Mouse (Mus musculus) midbrain, embryonic 13.5 days (tissue): ENCODE measurements around the gene Olfr272. TPM values are rescaled to one million over a fixed set of nuclear protein-coding genes. Genes with fewer than 3 reads are reported as not detected.

Experiments used
- ATAC-seq: fragments of 200-750 bp; cut with Nextera tagmentation; 2 replicates; pipeline ENCODE4 v1.8.0; 2017; ENCODE audit warnings: mild to moderate bottlenecking, moderate TSS enrichment, moderate library complexity
- H3K27ac ChIP-seq: fragments of 300-500 bp; sonication (generic); 2 replicates; pipeline ENCODE4 v1.5.1; 2015; ENCODE audit warnings: inconsistent platforms, mild to moderate bottlenecking, moderate library complexity
- H3K27me3 ChIP-seq: fragments of 300-500 bp; sonication (generic); 2 replicates; pipeline ENCODE4 v1.6.1; 2015; ENCODE audit warnings: mild to moderate bottlenecking, inconsistent platforms
- H3K36me3 ChIP-seq: fragments of 300-500 bp; sonication (generic); 2 replicates; pipeline ENCODE4 v1.6.1; 2015; ENCODE audit warnings: mild to moderate bottlenecking, inconsistent platforms
- H3K4me1 ChIP-seq: fragments of 300-500 bp; sonication (generic); replicated peaks from 2 replicates; pipeline ENCODE4 v1.6.1; 2015; ENCODE audit warnings: inconsistent platforms
- H3K4me2 ChIP-seq: fragments of 300-500 bp; sonication (generic); replicated peaks from 2 replicates; pipeline ENCODE4 v1.6.1; 2015; ENCODE audit warnings: moderate library complexity, mild to moderate bottlenecking, inconsistent platforms
- H3K4me3 ChIP-seq: fragments of 300-500 bp; sonication (generic); replicated peaks from 2 replicates; pipeline ENCODE4 v1.5.1; 2015; ENCODE audit warnings: mild to moderate bottlenecking, inconsistent platforms
- H3K9ac ChIP-seq: fragments of 300-500 bp; sonication (generic); replicated peaks from 2 replicates; pipeline ENCODE4 v1.6.1; 2015; ENCODE audit warnings: mild to moderate bottlenecking, inconsistent platforms
- H3K9me3 ChIP-seq: fragments of 300-500 bp; sonication (generic); 2 replicates; pipeline ENCODE4 v1.6.1; 2016; ENCODE audit warnings: mild to moderate bottlenecking, inconsistent platforms
- WGBS: fragments of 180-500 bp; shearing (Covaris S2); methylation state at CpG from one replicate; pipeline ENCODE4 v1.1.7; 2015; 5-methylcytosine and 5-hydroxymethylcytosine counted together
- polyA plus RNA-seq: library from polyadenylated mRNA; unstranded; fragments of >200 nt; fragmentation: Nextera tagmentation; extraction: Ambion mirVana; gene quantifications from 2 replicates; pipeline ENCODE4 v1.2.1, GENCODE M21; 2015

Gene Olfr272
- not detected in 2 replicates for polyA plus RNA-seq

GRCm38 (mm10) chr4:52919078-52919477 is at the start of gene Olfr272:
Gene Olfr272 (minus strand): TSS chr4:52919178.
- Histone ChIP-seq H3K36me3 (no peaks in the 10 kb centered on the region), H3K9ac (no peak within 1 kb of the TSS), H3K4me2 (no peak within 1 kb of the TSS), H3K27me3 (no peaks in the 10 kb centered on the region), H3K27ac (no peak within 1 kb of the TSS), H3K9me3 (no peaks in the 10 kb centered on the region), H3K4me3 (no peak within 1 kb of the TSS), H3K4me1 (no peaks in the 10 kb centered on the region)
- ATAC-seq = no peak
- WGBS = 86% methylated on average over 2 of the region's 2 CpGs

DNA sequence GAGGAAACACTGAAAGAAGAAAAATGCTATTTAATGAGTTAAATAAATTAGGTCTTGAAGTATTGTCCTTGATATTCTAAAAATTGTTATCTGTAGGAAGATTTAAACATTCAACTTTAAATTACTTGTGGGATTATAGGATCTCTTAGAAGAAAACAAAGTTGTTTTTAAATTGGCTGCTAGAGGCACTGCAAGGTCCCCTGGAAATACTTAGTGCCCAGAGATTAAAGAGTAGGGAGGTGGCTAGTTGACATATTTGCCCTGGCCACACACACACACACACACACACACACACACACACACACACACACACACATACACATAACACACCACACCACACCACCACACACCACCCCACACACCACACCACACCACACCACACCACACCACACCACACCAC is 45.3 kb upstream of the Olfr272 start, which contains the start of gene Olfr270:
Gene Olfr270, plus strand, starts transcription at position 301 of the 400 bp plus-strand sequence.
- Histone ChIP-seq H3K4me3 (no peak within 1 kb of the TSS), H3K9ac (no peak within 1 kb of the TSS), H3K27me3 (no peaks in the 10 kb centered on the region), H3K27ac (no peak within 1 kb of the TSS), H3K36me3 (no peaks in the 10 kb centered on the region), H3K9me3 (no peaks in the 10 kb centered on the region), H3K4me2 (no peak within 1 kb of the TSS), H3K4me1 (no peaks in the 10 kb centered on the region)
- ATAC-seq = no peak

DNA sequence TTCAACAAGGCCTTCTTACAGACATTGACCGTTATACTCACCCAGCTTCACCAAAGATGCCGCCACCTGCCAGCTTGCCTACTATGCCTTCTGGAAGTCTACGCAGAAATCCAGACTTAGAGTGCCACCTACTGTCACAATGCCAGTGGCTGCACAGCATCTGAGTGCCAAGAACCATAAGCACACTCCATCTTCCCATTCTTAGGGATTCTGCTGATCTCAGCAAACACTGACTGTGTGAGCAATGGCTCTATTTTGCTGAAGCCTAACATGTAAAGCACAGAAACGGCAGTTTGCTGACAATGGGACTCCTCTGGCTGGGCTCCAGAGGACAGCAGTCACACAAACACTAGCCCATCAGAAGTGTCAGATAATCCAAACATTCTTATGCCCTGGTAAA is 39.7 kb upstream of the Olfr272 start:
- H3K4me1 ChIP-seq = no peaks in the 10 kb centered on the region
- H3K27me3 ChIP-seq = no peaks in the 10 kb centered on the region
- ATAC-seq = peak; percentile 43; the same call in 1 of the 2 replicates
- no peak overlapping the region for H3K4me3 ChIP-seq
- no peaks in the 10 kb centered on the region for H3K36me3 ChIP-seq
- no peak overlapping the region for H3K9ac ChIP-seq
- no peak overlapping the region for H3K27ac ChIP-seq
- WGBS = 47% methylated on average over 4 of the region's 4 CpGs
- no peaks in the 10 kb centered on the region for H3K9me3 ChIP-seq
- H3K4me2 ChIP-seq = no peak overlapping the region

DNA sequence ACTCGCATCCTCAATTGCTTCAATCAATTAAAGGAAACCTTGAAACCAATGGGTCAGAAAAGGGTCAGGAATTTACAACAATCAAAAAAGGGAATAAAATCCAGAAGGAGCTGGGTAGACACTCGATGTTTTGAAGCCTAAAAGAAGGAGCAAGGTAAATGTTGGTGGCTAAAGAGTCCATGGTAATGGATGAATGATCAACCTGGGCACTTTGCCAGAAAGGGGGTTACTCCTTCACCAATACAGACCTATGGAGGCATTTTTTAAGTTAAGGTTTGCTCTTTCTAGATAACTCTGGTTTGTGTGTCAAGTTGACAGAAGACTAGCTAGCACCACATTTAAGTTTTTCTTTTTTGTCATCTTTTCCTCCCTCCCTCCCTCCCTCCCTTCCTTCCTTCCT is 30.0 kb upstream of the Olfr272 start:
- Histone ChIP-seq H3K36me3 (no peaks in the 10 kb centered on the region), H3K4me2 (no peak overlapping the region), H3K4me3 (no peak overlapping the region), H3K27me3 (no peaks in the 10 kb centered on the region), H3K9me3 (no peaks in the 10 kb centered on the region), H3K9ac (no peak overlapping the region), H3K27ac (no peak overlapping the region), H3K4me1 (no peaks in the 10 kb centered on the region)
- no peak for ATAC-seq
- 76% methylated on average over 2 of the region's 2 CpGs for WGBS

DNA sequence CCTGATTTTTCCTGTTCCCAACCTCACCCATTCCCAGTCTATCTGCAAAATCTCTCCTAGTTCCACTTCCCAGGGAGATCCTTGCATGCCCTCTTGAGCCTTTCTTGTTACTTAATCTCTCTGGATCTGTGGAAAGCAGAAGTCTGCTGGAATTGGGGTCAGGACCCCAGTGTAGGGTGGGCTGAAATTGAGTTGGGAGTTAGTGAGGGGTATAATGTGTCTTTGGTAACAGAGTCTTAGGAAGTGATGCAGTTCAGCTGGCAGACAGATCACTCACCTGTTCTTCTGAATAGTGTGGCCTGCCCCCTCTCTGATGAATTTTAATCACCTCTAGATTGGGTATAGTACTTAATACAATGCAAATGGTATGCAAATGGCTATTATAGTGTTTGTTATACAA is 27.7 kb upstream of the Olfr272 start:
- H3K27me3 ChIP-seq = no peaks in the 10 kb centered on the region
- no peak overlapping the region for H3K27ac ChIP-seq
- no peaks in the 10 kb centered on the region for H3K36me3 ChIP-seq
- no peak overlapping the region for H3K4me2 ChIP-seq
- ATAC-seq = no peak
- no peaks in the 10 kb centered on the region for H3K9me3 ChIP-seq
- no peak overlapping the region for H3K9ac ChIP-seq
- no peaks in the 10 kb centered on the region for H3K4me1 ChIP-seq
- H3K4me3 ChIP-seq = no peak overlapping the region

- no peaks in the 10 kb centered on the region for H3K4me1 ChIP-seq
- H3K27me3 ChIP-seq = no peaks in the 10 kb centered on the region
- no peaks in the 10 kb centered on the region for H3K9me3 ChIP-seq
- no peak overlapping the region for H3K9ac ChIP-seq
- H3K4me3 ChIP-seq = no peak overlapping the region
- no peak for ATAC-seq
- no peaks in the 10 kb centered on the region for H3K36me3 ChIP-seq
- 93% methylated on average over 4 of the region's 4 CpGs for WGBS
- H3K4me2 ChIP-seq = no peak overlapping the region
- H3K27ac ChIP-seq = no peak overlapping the region
Measured at GRCm38 (mm10) chr4:52930480-52930879, 11.5 kb upstream of the Olfr272 start.

- Histone ChIP-seq H3K9me3 (no peaks in the 10 kb centered on the region), H3K4me2 (no peak overlapping the region), H3K36me3 (no peaks in the 10 kb centered on the region), H3K4me1 (no peaks in the 10 kb centered on the region), H3K27ac (no peak overlapping the region), H3K4me3 (no peak overlapping the region), H3K27me3 (no peaks in the 10 kb centered on the region), H3K9ac (no peak overlapping the region)
- WGBS = 76% methylated on average over 2 of the region's 2 CpGs
- ATAC-seq = no peak
Measured at GRCm38 (mm10) chr4:52917311-52917688, 1.7 kb downstream of the Olfr272 start.

DNA sequence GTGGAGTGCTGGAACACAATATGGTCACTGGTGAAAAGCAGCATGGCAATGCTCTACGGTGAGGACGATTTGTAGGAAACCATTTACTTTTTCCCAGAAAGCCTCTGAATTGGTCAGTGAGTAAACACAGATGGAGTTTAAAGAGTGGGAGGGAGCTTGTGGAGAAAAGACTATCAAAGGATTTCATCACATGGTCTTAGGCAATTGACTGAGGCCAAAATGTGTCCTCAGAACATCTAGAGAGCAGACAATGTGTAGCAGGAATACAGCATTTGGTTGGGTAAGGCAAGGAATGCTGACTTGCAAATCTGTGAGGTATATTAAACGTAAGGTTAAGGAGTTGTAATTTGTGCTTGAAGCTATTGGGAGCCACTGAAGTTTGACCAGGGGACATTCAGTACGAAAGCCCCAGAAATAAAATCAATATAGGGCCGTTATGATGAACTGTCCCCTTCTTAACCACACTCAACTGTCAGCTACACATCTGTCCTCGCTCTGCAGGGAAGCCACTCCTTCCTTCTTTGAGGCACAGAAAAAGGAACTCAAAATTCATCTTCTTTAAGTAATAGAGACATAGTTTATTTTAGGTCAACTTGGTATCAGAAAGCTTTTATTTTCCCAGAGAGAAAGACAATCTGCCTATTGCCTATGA is 2.2 kb downstream of the Olfr272 start:
- H3K27ac ChIP-seq = no peak overlapping the region
- H3K4me3 ChIP-seq = no peak overlapping the region
- no peak for ATAC-seq
- H3K36me3 ChIP-seq = no peaks in the 10 kb centered on the region
- no peaks in the 10 kb centered on the region for H3K27me3 ChIP-seq
- no peaks in the 10 kb centered on the region for H3K4me1 ChIP-seq
- H3K9me3 ChIP-seq = no peaks in the 10 kb centered on the region
- H3K9ac ChIP-seq = no peak overlapping the region
- 83% methylated on average over 6 of the region's 6 CpGs for WGBS
- H3K4me2 ChIP-seq = no peak overlapping the region

- 59% methylated on average over 3 of the region's 3 CpGs for WGBS
- no peak overlapping the region for H3K27ac ChIP-seq
- H3K9ac ChIP-seq = no peak overlapping the region
- H3K4me2 ChIP-seq = no peak overlapping the region
- no peaks in the 10 kb centered on the region for H3K9me3 ChIP-seq
- H3K27me3 ChIP-seq = no peaks in the 10 kb centered on the region
- H3K36me3 ChIP-seq = no peaks in the 10 kb centered on the region
- no peak overlapping the region for H3K4me3 ChIP-seq
- no peaks in the 10 kb centered on the region for H3K4me1 ChIP-seq
- ATAC-seq = no peak
Measured at GRCm38 (mm10) chr4:52912409-52912808, 6.6 kb downstream of the Olfr272 start.

- H3K27ac ChIP-seq = no peak overlapping the region
- ATAC-seq = no peak
- WGBS = 83% methylated on average over 3 of the region's 3 CpGs
- H3K4me1 ChIP-seq = no peaks in the 10 kb centered on the region
- H3K4me3 ChIP-seq = no peak overlapping the region
- no peaks in the 10 kb centered on the region for H3K9me3 ChIP-seq
- H3K4me2 ChIP-seq = no peak overlapping the region
- H3K36me3 ChIP-seq = no peaks in the 10 kb centered on the region
- no peak overlapping the region for H3K9ac ChIP-seq
- no peaks in the 10 kb centered on the region for H3K27me3 ChIP-seq
Measured at GRCm38 (mm10) chr4:52909542-52909941, 9.4 kb downstream of the Olfr272 start.

DNA sequence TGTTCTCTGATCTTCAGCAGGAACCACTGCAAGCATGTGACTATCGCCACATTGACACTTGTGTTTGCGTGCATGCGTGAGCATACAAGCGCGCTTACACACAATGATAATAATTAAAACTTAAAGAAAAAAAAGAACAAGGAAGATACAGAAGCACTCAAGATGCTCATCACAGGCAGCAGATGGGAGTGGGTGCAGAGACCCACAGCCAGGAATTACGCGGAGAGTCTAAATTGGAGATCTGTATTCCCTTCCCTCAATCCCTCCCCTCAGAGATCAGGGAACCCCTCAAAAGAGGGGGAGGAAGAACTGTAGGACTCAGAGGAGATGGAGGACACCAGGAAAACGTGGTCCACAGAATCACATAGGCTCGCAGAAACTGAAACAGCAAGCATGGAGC is 54.8 kb downstream of the Olfr272 start:
- no peak for ATAC-seq
- Histone ChIP-seq H3K4me1 (no peaks in the 10 kb centered on the region), H3K4me3 (no peak overlapping the region), H3K36me3 (no peaks in the 10 kb centered on the region), H3K27me3 (no peaks in the 10 kb centered on the region), H3K9me3 (no peaks in the 10 kb centered on the region), H3K4me2 (no peak overlapping the region), H3K27ac (no peak overlapping the region), H3K9ac (no peak overlapping the region)
- 91% methylated on average over 9 of the region's 9 CpGs for WGBS
